Mouse (Mus musculus): Measurements from ENCODE around the gene Myom1. TPM values are rescaled to one million over a fixed set of nuclear protein-coding genes. Genes with fewer than 3 reads are reported as not detected.

Gene Myom1
- polyA plus RNA-seq, 1 experiment = 18.6 TPM

DNA sequence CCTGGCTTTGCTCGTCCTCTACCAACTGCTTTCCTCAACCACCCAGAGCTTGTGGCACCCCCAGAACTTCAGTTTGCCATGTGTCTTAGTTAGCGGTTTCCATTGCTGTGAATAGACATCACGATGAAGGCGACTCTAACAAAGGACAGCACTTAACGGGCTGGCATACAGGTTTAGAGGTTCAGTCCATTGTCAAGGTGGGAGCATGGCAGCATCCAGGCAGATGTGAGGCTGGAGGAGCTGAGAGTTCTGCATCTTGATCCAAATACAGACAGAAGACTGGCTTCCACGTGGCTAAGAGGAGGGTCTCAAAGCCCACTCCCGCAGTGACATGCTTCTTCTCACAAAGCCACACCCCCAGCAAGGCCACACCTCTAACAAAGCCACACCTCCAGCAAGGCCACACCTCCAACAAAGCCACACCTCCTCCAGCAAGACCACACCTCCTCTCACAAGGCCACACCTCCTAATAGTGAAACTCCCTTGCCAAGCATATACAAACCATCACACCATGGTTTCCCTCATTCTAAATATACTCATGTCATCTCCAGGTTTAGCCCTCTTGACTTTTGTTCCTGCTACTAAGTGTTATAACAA lies 8.3 kb downstream of the Myom1 start:
- Histone ChIP-seq H3K4me1 (ENCODE audit: control insufficient read depth, insufficient read depth, low read length) (peaks cover 3% of the 10 kb centered on the region), H3K4me3 (replicated peaks; ENCODE audit: extremely low read depth, low read depth, low read length) (no peak overlapping the region)
- TF ChIP-seq POLR2A (IDR thresholded peaks at IDR 0.05; ENCODE audit: borderline replicate concordance, extremely low read depth, low read depth, low read length) (no peak), CTCF (IDR thresholded peaks at IDR 0.05; ENCODE audit: insufficient read depth, low read length) (no peak)
- DNase-seq = no peak
- 77% methylated on average over 7 of the region's 7 CpGs for WGBS

DNA sequence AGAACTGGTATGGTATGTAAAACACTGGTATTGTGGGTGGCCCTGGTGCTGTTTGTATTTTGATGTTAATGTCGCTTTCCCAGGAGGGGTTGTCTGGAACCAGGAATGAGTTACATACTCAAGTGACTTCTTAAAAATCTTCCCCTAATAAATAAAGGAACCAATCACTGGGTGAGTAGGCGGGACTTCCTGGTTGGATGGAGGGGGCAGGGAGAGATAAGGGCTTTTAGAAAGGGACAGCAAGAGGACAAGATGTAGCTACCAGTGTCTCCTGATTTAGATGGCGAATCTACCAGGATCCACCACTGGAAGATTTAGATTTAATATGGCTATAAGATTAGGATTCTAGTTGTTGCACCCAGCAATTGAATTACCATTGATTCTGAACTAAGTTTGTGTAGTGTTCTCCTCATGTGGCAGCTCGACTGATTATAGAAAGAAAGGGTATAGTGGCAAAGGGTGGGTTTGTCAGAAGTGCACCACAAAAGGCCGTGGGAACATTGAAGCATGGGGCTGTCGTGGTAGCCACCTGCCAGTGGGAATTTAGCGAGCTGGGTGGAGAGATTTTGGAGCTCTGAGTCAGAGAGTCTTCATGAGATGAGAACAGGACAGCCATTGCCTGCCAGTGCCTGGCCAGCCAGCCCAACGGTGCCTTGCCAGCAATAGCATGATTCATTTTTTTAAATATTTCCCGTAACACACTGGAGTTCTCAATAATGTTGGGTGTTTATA lies 9.7 kb downstream of the Myom1 start:
- no peak overlapping the region for H3K4me3 ChIP-seq (replicated peaks; ENCODE audit: extremely low read depth, low read depth, low read length)
- peaks cover 3% of the 10 kb centered on the region for H3K4me1 ChIP-seq (ENCODE audit: control insufficient read depth, insufficient read depth, low read length)
- 87% methylated on average over 9 of the region's 9 CpGs for WGBS
- TF ChIP-seq CTCF (IDR thresholded peaks at IDR 0.05; ENCODE audit: insufficient read depth, low read length) = no peak
- no peak for TF ChIP-seq POLR2A (IDR thresholded peaks at IDR 0.05; ENCODE audit: borderline replicate concordance, extremely low read depth, low read depth, low read length)
- no peak for DNase-seq

DNA sequence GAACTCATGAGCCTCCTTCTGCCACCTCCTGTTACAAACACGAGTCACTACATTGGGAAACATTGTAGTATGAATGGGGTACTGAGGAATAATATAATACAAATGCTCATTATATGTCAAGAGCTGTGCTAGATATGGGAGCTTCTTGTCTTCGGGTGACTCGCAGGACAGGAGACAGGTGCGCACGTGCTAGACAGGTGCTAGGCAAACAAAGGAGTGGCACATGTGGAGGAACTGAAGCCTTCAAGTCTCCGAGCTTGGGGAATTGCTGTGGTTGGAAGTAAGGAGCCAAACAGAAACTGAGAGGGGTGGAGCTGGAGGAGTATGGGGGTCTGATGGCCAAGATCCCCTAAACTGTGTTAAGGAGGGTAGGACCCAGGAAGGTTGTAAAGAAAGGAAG lies 10.7 kb downstream of the Myom1 start:
- WGBS = 78% methylated on average over 6 of the region's 6 CpGs

GRCm38 (mm10) chr17:71014911-71015310 lies 12.5 kb downstream of the Myom1 start:
- no peak for TF ChIP-seq CTCF (IDR thresholded peaks at IDR 0.05; ENCODE audit: insufficient read depth, low read length)
- no peak for TF ChIP-seq POLR2A (IDR thresholded peaks at IDR 0.05; ENCODE audit: borderline replicate concordance, extremely low read depth, low read depth, low read length)
- H3K4me1 ChIP-seq (ENCODE audit: control insufficient read depth, insufficient read depth, low read length) = peaks cover 3% of the 10 kb centered on the region
- H3K4me3 ChIP-seq (replicated peaks; ENCODE audit: extremely low read depth, low read depth, low read length) = no peak overlapping the region
- DNase-seq = no peak
- 50% methylated on average over 5 of the region's 5 CpGs for WGBS

More for the DNA sequence above, 10.7 kb downstream of the Myom1 start:
- H3K4me1 ChIP-seq (ENCODE audit: control insufficient read depth, insufficient read depth, low read length) = peaks cover 3% of the 10 kb centered on the region
- TF ChIP-seq CTCF (IDR thresholded peaks at IDR 0.05; ENCODE audit: insufficient read depth, low read length) (no peak), POLR2A (IDR thresholded peaks at IDR 0.05; ENCODE audit: borderline replicate concordance, extremely low read depth, low read depth, low read length) (no peak)
- no peak for DNase-seq
- H3K4me3 ChIP-seq (replicated peaks; ENCODE audit: extremely low read depth, low read depth, low read length) = no peak overlapping the region

DNA sequence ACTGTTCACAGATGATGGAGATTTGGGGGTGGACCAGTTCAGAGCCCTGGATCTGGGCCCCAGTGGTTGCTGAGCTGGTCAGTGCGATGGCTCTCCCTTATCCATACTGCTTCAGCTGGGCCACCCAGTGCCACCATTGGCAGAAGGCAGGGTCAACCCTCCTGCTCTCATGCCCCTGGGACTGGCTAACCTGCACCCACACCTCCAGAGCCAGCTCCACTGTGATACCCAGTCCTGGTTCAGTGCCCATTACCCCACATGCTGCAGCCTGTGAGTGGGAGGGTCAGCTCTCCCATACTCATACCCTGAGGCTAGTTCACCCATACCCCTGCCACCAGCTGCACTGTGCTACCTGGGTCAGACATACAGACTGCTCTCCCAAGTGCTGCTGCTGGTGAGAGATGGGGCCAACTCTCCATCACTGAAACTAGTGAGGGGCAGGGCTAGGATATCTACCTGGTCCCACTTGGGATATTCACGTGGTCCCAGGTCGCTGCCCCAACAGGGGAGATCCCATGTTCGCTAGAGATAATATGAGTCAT lies 15.1 kb downstream of the Myom1 start:
- TF ChIP-seq CTCF (IDR thresholded peaks at IDR 0.05; ENCODE audit: insufficient read depth, low read length) (no peak), POLR2A (IDR thresholded peaks at IDR 0.05; ENCODE audit: borderline replicate concordance, extremely low read depth, low read depth, low read length) (no peak)
- no peak for DNase-seq
- no peak overlapping the region for H3K4me3 ChIP-seq (replicated peaks; ENCODE audit: extremely low read depth, low read depth, low read length)
- WGBS = 97% methylated on average over 4 of the region's 4 CpGs
- H3K4me1 ChIP-seq (ENCODE audit: control insufficient read depth, insufficient read depth, low read length) = peaks cover 3% of the 10 kb centered on the region

DNA sequence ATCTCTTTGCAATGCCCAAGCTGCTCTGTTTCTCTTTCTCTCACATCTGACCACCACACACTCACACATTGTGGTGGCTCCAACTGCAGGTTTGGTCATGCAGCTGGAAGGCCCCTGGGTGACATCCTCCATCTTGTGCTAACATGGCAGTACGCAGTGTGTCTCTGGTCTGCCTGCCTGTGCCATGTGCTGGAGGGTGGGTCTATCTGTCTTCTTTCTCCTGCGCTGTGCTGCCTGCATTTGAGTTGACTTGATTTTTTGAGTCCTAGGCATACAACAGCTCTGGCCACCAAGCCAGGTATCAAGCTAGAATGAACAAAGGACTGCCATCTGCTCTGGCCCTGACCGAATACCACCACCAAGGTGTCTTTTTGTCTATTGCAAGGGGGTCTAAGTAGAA lies 15.7 kb downstream of the Myom1 start:
- WGBS = 99% methylated on average over 3 of the region's 3 CpGs

DNA sequence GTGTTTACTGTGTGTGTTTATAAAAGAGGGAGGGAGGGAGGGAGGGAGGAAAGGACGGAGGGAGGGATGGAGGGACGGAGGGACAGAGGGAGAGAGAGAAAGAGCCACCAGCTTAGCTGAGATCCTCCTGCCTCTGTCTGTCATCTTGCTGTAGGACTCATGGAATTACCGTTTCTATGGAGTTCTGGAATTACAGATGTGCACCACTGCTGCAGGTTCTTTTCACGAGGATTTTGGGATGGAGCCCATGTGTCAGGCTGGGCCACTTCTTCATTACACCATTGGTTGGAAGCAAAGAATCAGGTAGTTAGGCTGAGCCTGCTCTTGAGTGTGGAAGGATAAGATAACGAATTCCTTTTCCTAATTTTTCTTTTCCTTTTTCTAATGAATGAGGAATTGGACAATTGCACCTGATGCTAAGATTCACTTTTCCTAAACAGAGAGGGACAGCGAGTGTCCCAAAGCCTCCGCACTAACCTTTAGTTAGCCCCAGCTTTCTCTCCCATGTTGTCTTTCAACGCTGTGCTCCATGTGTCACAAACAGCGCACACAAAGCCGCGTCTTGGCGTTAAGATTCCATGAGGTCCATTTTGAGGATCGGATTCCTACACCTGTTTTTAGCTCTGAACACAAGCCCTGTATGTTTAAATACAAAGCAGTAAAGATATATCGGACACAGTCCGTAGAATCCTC lies 16.3 kb downstream of the Myom1 start:
- TF ChIP-seq CTCF (IDR thresholded peaks at IDR 0.05; ENCODE audit: insufficient read depth, low read length) (no peak), POLR2A (IDR thresholded peaks at IDR 0.05; ENCODE audit: borderline replicate concordance, extremely low read depth, low read depth, low read length) (no peak)
- Histone ChIP-seq H3K4me1 (ENCODE audit: control insufficient read depth, insufficient read depth, low read length) (peaks cover 3% of the 10 kb centered on the region), H3K4me3 (replicated peaks; ENCODE audit: extremely low read depth, low read depth, low read length) (no peak overlapping the region)
- WGBS = 86% methylated on average over 15 of the region's 15 CpGs
- DNase-seq = no peak

More for the DNA sequence above, 15.7 kb downstream of the Myom1 start:
- TF ChIP-seq POLR2A (IDR thresholded peaks at IDR 0.05; ENCODE audit: borderline replicate concordance, extremely low read depth, low read depth, low read length) (no peak), CTCF (IDR thresholded peaks at IDR 0.05; ENCODE audit: insufficient read depth, low read length) (no peak)
- no peak overlapping the region for H3K4me3 ChIP-seq (replicated peaks; ENCODE audit: extremely low read depth, low read depth, low read length)
- H3K4me1 ChIP-seq (ENCODE audit: control insufficient read depth, insufficient read depth, low read length) = peaks cover 3% of the 10 kb centered on the region
- DNase-seq = no peak

DNA sequence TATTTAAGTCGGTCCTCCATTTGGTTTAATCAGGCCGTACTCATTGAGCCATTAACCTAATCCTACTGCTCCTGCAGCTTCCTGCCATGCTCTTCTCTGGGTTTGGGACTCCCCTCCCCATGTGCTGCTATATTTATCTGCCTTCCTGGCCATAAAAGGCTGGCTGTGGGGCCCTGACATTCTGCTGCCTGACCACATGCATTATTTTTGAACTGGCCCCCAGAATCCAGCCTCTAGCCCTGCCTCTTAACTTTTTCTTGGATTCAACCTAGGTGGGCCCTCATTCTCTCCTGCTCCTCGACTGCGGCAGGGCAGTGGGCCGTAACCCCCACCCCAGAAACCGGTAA lies 16.8 kb downstream of the Myom1 start:
- Histone ChIP-seq H3K4me1 (ENCODE audit: control insufficient read depth, insufficient read depth, low read length) (peaks cover 3% of the 10 kb centered on the region), H3K4me3 (replicated peaks; ENCODE audit: extremely low read depth, low read depth, low read length) (no peak overlapping the region)
- TF ChIP-seq POLR2A (IDR thresholded peaks at IDR 0.05; ENCODE audit: borderline replicate concordance, extremely low read depth, low read depth, low read length) (no peak), CTCF (IDR thresholded peaks at IDR 0.05; ENCODE audit: insufficient read depth, low read length) (no peak)
- WGBS = 46% methylated on average over 6 of the region's 6 CpGs
- no peak for DNase-seq

DNA sequence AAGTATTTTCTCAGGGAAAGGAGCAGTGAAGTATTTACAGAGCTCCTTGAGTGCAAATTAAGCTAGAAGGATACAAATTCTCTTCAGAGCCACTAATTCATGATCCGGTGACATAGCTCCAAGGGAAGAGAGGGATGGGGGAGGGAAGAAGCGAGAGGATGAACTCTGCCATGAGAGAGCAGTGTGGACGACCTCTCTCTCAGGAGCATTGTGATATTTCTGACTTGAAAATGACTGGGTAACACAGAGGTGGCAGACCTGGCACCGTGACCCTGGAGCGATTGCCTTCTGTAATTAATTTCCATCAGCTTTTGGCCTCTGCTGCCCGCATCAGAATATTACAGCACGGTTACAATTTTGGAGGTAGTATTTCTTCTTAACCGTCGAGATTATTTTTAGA lies 17.4 kb downstream of the Myom1 start:
- no peak for DNase-seq
- H3K4me3 ChIP-seq (replicated peaks; ENCODE audit: extremely low read depth, low read depth, low read length) = no peak overlapping the region
- no peaks in the 10 kb centered on the region for H3K4me1 ChIP-seq (ENCODE audit: control insufficient read depth, insufficient read depth, low read length)
- WGBS = 65% methylated on average over 9 of the region's 9 CpGs
- TF ChIP-seq POLR2A (IDR thresholded peaks at IDR 0.05; ENCODE audit: borderline replicate concordance, extremely low read depth, low read depth, low read length) = no peak
- no peak for TF ChIP-seq CTCF (IDR thresholded peaks at IDR 0.05; ENCODE audit: insufficient read depth, low read length)
